Mouse (Mus musculus): ENCODE results near the gene Arl4d. TPM values are rescaled to one million over a fixed set of nuclear protein-coding genes. Genes with fewer than 3 reads are reported as not detected.
A peak's percentile ranks its signal among the peaks of the same experiment; 100 is the strongest.

The Arl4d gene
- polyA plus RNA-seq, 1 experiment from 2014 or later: 6.8 TPM

GRCm38 (mm10) chr11:101671255-101671654 is 5.9 kb downstream of the Arl4d start:
- WGBS: 76% methylated on average over 4 of the region's 4 CpGs
- H3K9me3 ChIP-seq (ENCODE audit: control insufficient read depth, low read length): no peaks in the 10 kb centered on the region
- no peak for ATAC-seq (ENCODE audit: low read depth)
- H3K27me3 ChIP-seq (ENCODE audit: control insufficient read depth, insufficient read depth, low read depth, low read length): no peaks in the 10 kb centered on the region
- H3K4me1 ChIP-seq (replicated peaks; ENCODE audit: control insufficient read depth, insufficient read depth, low read length): peaks cover 12% of the 10 kb centered on the region
- no peaks in the 10 kb centered on the region for H3K36me3 ChIP-seq (ENCODE audit: control insufficient read depth, insufficient read depth, low read length)
- H3K4me3 ChIP-seq (ENCODE audit: low read length): no peak overlapping the region
- no peak overlapping the region for H3K27ac ChIP-seq (ENCODE audit: low read length)
- no peak overlapping the region for H3K9ac ChIP-seq (ENCODE audit: low read length)
- no peak overlapping the region for H3K4me2 ChIP-seq (ENCODE audit: low read depth, low read length)

- Histone ChIP-seq H3K4me3 (ENCODE audit: low read length) (no peak overlapping the region), H3K27me3 (ENCODE audit: control insufficient read depth, insufficient read depth, low read depth, low read length) (no peaks in the 10 kb centered on the region), H3K9me3 (ENCODE audit: control insufficient read depth, low read length) (no peaks in the 10 kb centered on the region), H3K27ac (ENCODE audit: low read length) (peak overlapping the region; percentile 78), H3K4me1 (replicated peaks; ENCODE audit: control insufficient read depth, insufficient read depth, low read length) (peaks cover 10% of the 10 kb centered on the region), H3K36me3 (ENCODE audit: control insufficient read depth, insufficient read depth, low read length) (no peaks in the 10 kb centered on the region), H3K9ac (ENCODE audit: low read length) (peak overlapping the region; percentile 19; the same call in 1 of the 2 replicates), H3K4me2 (ENCODE audit: low read depth, low read length) (peak overlapping the region; percentile 33; the same call in 1 of the 2 replicates)
- ATAC-seq (ENCODE audit: low read depth): peak; percentile 75
- WGBS: 12% methylated on average over 16 of the region's 16 CpGs
Measured at GRCm38 (mm10) chr11:101673010-101673642, 7.8 kb downstream of the Arl4d start.

GRCm38 (mm10) chr11:101674106-101674505 is 8.8 kb downstream of the Arl4d start:
- Histone ChIP-seq H3K36me3 (ENCODE audit: control insufficient read depth, insufficient read depth, low read length) (no peaks in the 10 kb centered on the region), H3K4me1 (replicated peaks; ENCODE audit: control insufficient read depth, insufficient read depth, low read length) (peaks cover under 1% of the 10 kb centered on the region), H3K27me3 (ENCODE audit: control insufficient read depth, insufficient read depth, low read depth, low read length) (no peaks in the 10 kb centered on the region), H3K27ac (ENCODE audit: low read length) (no peak overlapping the region), H3K9me3 (ENCODE audit: control insufficient read depth, low read length) (no peaks in the 10 kb centered on the region), H3K4me2 (ENCODE audit: low read depth, low read length) (no peak overlapping the region), H3K9ac (ENCODE audit: low read length) (no peak overlapping the region), H3K4me3 (ENCODE audit: low read length) (no peak overlapping the region)
- WGBS: 91% methylated on average over 5 of the region's 5 CpGs
- no peak for ATAC-seq (ENCODE audit: low read depth)

- Histone ChIP-seq H3K9ac (ENCODE audit: low read length) (no peak overlapping the region), H3K27me3 (ENCODE audit: control insufficient read depth, insufficient read depth, low read depth, low read length) (no peaks in the 10 kb centered on the region), H3K27ac (ENCODE audit: low read length) (no peak overlapping the region), H3K4me1 (replicated peaks; ENCODE audit: control insufficient read depth, insufficient read depth, low read length) (no peaks in the 10 kb centered on the region; the same call in 1 of the 2 replicates), H3K4me2 (ENCODE audit: low read depth, low read length) (no peak overlapping the region), H3K36me3 (ENCODE audit: control insufficient read depth, insufficient read depth, low read length) (no peaks in the 10 kb centered on the region), H3K4me3 (ENCODE audit: low read length) (no peak overlapping the region), H3K9me3 (ENCODE audit: control insufficient read depth, low read length) (no peaks in the 10 kb centered on the region)
- WGBS: 87% methylated on average over 4 of the region's 4 CpGs
- no peak for ATAC-seq (ENCODE audit: low read depth)
Measured at GRCm38 (mm10) chr11:101675349-101675748, 10.0 kb downstream of the Arl4d start.

- Histone ChIP-seq H3K27ac (ENCODE audit: low read length) (no peak overlapping the region), H3K36me3 (ENCODE audit: control insufficient read depth, insufficient read depth, low read length) (no peaks in the 10 kb centered on the region), H3K9ac (ENCODE audit: low read length) (no peak overlapping the region), H3K27me3 (ENCODE audit: control insufficient read depth, insufficient read depth, low read depth, low read length) (no peaks in the 10 kb centered on the region), H3K4me2 (ENCODE audit: low read depth, low read length) (no peak overlapping the region), H3K9me3 (ENCODE audit: control insufficient read depth, low read length) (no peaks in the 10 kb centered on the region), H3K4me3 (ENCODE audit: low read length) (no peak overlapping the region), H3K4me1 (replicated peaks; ENCODE audit: control insufficient read depth, insufficient read depth, low read length) (peaks cover 4% of the 10 kb centered on the region; the same call in 1 of the 2 replicates)
- ATAC-seq (ENCODE audit: low read depth): no peak
- 65% methylated on average over 12 of the region's 12 CpGs for WGBS
Measured at GRCm38 (mm10) chr11:101677655-101678054, 12.3 kb downstream of the Arl4d start.

GRCm38 (mm10) chr11:101678770-101679169 is 13.4 kb downstream of the Arl4d start:
- Histone ChIP-seq H3K9me3 (ENCODE audit: control insufficient read depth, low read length) (no peaks in the 10 kb centered on the region), H3K36me3 (ENCODE audit: control insufficient read depth, insufficient read depth, low read length) (no peaks in the 10 kb centered on the region), H3K27ac (ENCODE audit: low read length) (no peak overlapping the region), H3K9ac (ENCODE audit: low read length) (no peak overlapping the region), H3K4me3 (ENCODE audit: low read length) (no peak overlapping the region), H3K4me1 (replicated peaks; ENCODE audit: control insufficient read depth, insufficient read depth, low read length) (0 out of 2 replicates have a peak, but pooled peaks cover 4% of the 10 kb centered on the region), H3K27me3 (ENCODE audit: control insufficient read depth, insufficient read depth, low read depth, low read length) (no peaks in the 10 kb centered on the region), H3K4me2 (ENCODE audit: low read depth, low read length) (no peak overlapping the region)
- 68% methylated on average over 5 of the region's 5 CpGs for WGBS
- ATAC-seq (ENCODE audit: low read depth): no peak

- 49% methylated on average over 5 of the region's 7 CpGs for WGBS
- ATAC-seq (ENCODE audit: low read depth): peak; percentile 49; the same call in 1 of the 2 replicates
- peak overlapping the region; percentile 41 for H3K27ac ChIP-seq (ENCODE audit: low read length)
Measured at GRCm38 (mm10) chr11:101679907-101680306, 14.6 kb downstream of the Arl4d start.

GRCm38 (mm10) chr11:101680634-101681325 is 15.4 kb downstream of the Arl4d start:
- H3K4me1 ChIP-seq (replicated peaks; ENCODE audit: control insufficient read depth, insufficient read depth, low read length): 0 out of 2 replicates have a peak, but pooled peaks cover 4% of the 10 kb centered on the region
- no peak overlapping the region for H3K27ac ChIP-seq (ENCODE audit: low read length)
- 48% methylated on average over 3 of the region's 3 CpGs for WGBS
- no peaks in the 10 kb centered on the region for H3K36me3 ChIP-seq (ENCODE audit: control insufficient read depth, insufficient read depth, low read length)
- H3K27me3 ChIP-seq (ENCODE audit: control insufficient read depth, insufficient read depth, low read depth, low read length): no peaks in the 10 kb centered on the region
- no peaks in the 10 kb centered on the region for H3K9me3 ChIP-seq (ENCODE audit: control insufficient read depth, low read length)
- H3K4me2 ChIP-seq (ENCODE audit: low read depth, low read length): no peak overlapping the region
- H3K4me3 ChIP-seq (ENCODE audit: low read length): no peak overlapping the region
- no peak for ATAC-seq (ENCODE audit: low read depth)
- no peak overlapping the region for H3K9ac ChIP-seq (ENCODE audit: low read length)

More at GRCm38 (mm10) chr11:101679907-101680306, 14.6 kb downstream of the Arl4d start:
- no peak overlapping the region for H3K4me3 ChIP-seq (ENCODE audit: low read length)
- no peaks in the 10 kb centered on the region for H3K9me3 ChIP-seq (ENCODE audit: control insufficient read depth, low read length)
- no peaks in the 10 kb centered on the region for H3K36me3 ChIP-seq (ENCODE audit: control insufficient read depth, insufficient read depth, low read length)
- H3K27me3 ChIP-seq (ENCODE audit: control insufficient read depth, insufficient read depth, low read depth, low read length): no peaks in the 10 kb centered on the region
- H3K4me2 ChIP-seq (ENCODE audit: low read depth, low read length): no peak overlapping the region
- H3K9ac ChIP-seq (ENCODE audit: low read length): no peak overlapping the region
- 0 out of 2 replicates have a peak, but pooled peaks cover 4% of the 10 kb centered on the region for H3K4me1 ChIP-seq (replicated peaks; ENCODE audit: control insufficient read depth, insufficient read depth, low read length)

- ATAC-seq (ENCODE audit: low read depth): no peak
- Histone ChIP-seq H3K9me3 (ENCODE audit: control insufficient read depth, low read length) (no peaks in the 10 kb centered on the region), H3K4me2 (ENCODE audit: low read depth, low read length) (no peak overlapping the region), H3K4me1 (replicated peaks; ENCODE audit: control insufficient read depth, insufficient read depth, low read length) (0 out of 2 replicates have a peak, but pooled peaks cover 4% of the 10 kb centered on the region), H3K4me3 (ENCODE audit: low read length) (no peak overlapping the region), H3K9ac (ENCODE audit: low read length) (no peak overlapping the region), H3K27me3 (ENCODE audit: control insufficient read depth, insufficient read depth, low read depth, low read length) (no peaks in the 10 kb centered on the region), H3K36me3 (ENCODE audit: control insufficient read depth, insufficient read depth, low read length) (no peaks in the 10 kb centered on the region), H3K27ac (ENCODE audit: low read length) (no peak overlapping the region)
- 83% methylated on average over 1 of the region's 1 CpGs for WGBS
Measured at GRCm38 (mm10) chr11:101681968-101682367, 16.6 kb downstream of the Arl4d start.
